11 mouse cellular contexts compared by ENCODE assay signal in the genomic region with DNA sequence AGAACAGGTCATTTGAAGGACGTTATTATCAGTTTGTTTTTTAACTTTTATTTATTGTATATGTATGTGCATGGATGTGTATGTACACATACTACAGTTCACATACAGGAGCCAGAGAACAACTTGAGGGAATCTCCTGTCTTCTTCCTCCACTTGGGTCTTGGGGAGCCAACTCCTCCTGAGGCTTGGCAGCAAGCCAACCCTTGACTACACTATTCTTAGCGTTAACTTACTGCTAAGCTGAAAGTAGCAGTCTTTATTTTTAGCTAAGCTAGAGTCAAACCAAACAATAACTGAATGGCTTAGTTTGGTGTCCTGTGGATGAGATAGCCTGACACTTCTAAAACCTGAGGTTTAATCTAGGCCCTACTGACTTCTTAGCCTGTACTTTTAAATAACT.
DNase-seq lines count a peak whose midpoint lies in the region; ATAC-seq and TF ChIP-seq lines count a peak whose summit lies in the region.
"Had no signal": no experiment of that assay in that cellular context is flagged by ENCODE, and none has a peak within 500 bp of the region (broad histone marks: within the 10 kb centered on the region; RNA-seq: fewer than 3 reads in every experiment).

No protein-coding gene starts in this region.

- no peak for ATAC-seq in kidney, postnatal 0 days (replicated peaks; ENCODE audit: low FRiP score, low read depth)
- ATAC-seq in kidney, embryonic 15.5 days (replicated peaks; ENCODE audit: low FRiP score), result no peak
- 0 out of 2 replicates have a peak, but pooled peaks have one; percentile 15 for ATAC-seq in common myeloid progenitor, adult 5-6 weeks (replicated peaks; ENCODE audit: low read depth, poor library complexity, severe bottlenecking)
- ATAC-seq: midbrain, embryonic 15.5 days had no signal

- H3K9me3 ChIP-seq in kidney, postnatal 0 days (replicated peaks; ENCODE audit: low read length), result no peaks in the 10 kb centered on the region
- no peaks in the 10 kb centered on the region for H3K9me3 ChIP-seq in kidney, embryonic 15.5 days (replicated peaks)
- H3K9me3 ChIP-seq: forebrain, embryonic 12.5 days; limb, embryonic 12.5 days; midbrain, embryonic 15.5 days had no signal

- peak; percentile 15 for DNase-seq in adrenal gland, adult 2 months
- no peak for DNase-seq in adrenal gland, postnatal 4 days (ENCODE audit: low spot score in 2 of 2)
- peak; percentile 40 for DNase-seq in kidney, postnatal 0 days (ENCODE audit: low spot score)
- DNase-seq in left cerebral cortex, postnatal 14 days (ENCODE audit: low spot score in 2 of 2), result peak; percentile 37 to 62
- DNase-seq in spleen, postnatal 14 days (ENCODE audit: low spot score in 2 of 2), result no peak
- no peak for DNase-seq in natural killer cell, adult 2 months (ENCODE audit: low spot score in 2 of 2)

- no peaks in the 10 kb centered on the region for H3K4me1 ChIP-seq in kidney, postnatal 0 days (replicated peaks; ENCODE audit: insufficient read depth, low read length)
- H3K4me1 ChIP-seq in kidney, embryonic 15.5 days, result no peaks in the 10 kb centered on the region
- H3K4me1 ChIP-seq: forebrain, embryonic 12.5 days; midbrain, embryonic 15.5 days had no signal

- H3K27me3 ChIP-seq in kidney, postnatal 0 days (ENCODE audit: insufficient read depth, low read length), result no peaks in the 10 kb centered on the region
- H3K27me3 ChIP-seq in kidney, embryonic 15.5 days, result no peaks in the 10 kb centered on the region
- H3K27me3 ChIP-seq: forebrain, embryonic 12.5 days; limb, embryonic 12.5 days; midbrain, embryonic 15.5 days had no signal

- no peak for TF ChIP-seq CTCF in kidney, postnatal 0 days (IDR thresholded peaks at IDR 0.05; ENCODE audit: low read depth)

- no peak overlapping the region for H3K9ac ChIP-seq in kidney, postnatal 0 days (ENCODE audit: low read depth, low read length)
- no peak overlapping the region for H3K9ac ChIP-seq in kidney, embryonic 15.5 days
- H3K9ac ChIP-seq: forebrain, embryonic 12.5 days; limb, embryonic 12.5 days; midbrain, embryonic 15.5 days had no signal

- no peak overlapping the region for H3K4me2 ChIP-seq in kidney, postnatal 0 days (ENCODE audit: low read length)
- H3K4me2 ChIP-seq in kidney, embryonic 15.5 days, result no peak overlapping the region
- H3K4me2 ChIP-seq: forebrain, embryonic 12.5 days; limb, embryonic 12.5 days; midbrain, embryonic 15.5 days had no signal

- no peak overlapping the region for H3K27ac ChIP-seq in kidney, postnatal 0 days
- no peak overlapping the region for H3K27ac ChIP-seq in kidney, embryonic 15.5 days
- H3K27ac ChIP-seq: forebrain, embryonic 12.5 days; limb, embryonic 12.5 days; midbrain, embryonic 15.5 days had no signal

- no peak overlapping the region for H3K4me3 ChIP-seq in kidney, postnatal 0 days (replicated peaks; ENCODE audit: low read depth, low read length)
- H3K4me3 ChIP-seq in kidney, embryonic 15.5 days (replicated peaks), result no peak overlapping the region
- H3K4me3 ChIP-seq: forebrain, embryonic 12.5 days; limb, embryonic 12.5 days; midbrain, embryonic 15.5 days had no signal

- no peaks in the 10 kb centered on the region for H3K36me3 ChIP-seq in kidney, postnatal 0 days (ENCODE audit: insufficient read depth, low read length)
- no peaks in the 10 kb centered on the region for H3K36me3 ChIP-seq in kidney, embryonic 15.5 days
- H3K36me3 ChIP-seq: forebrain, embryonic 12.5 days; midbrain, embryonic 15.5 days had no signal

- 49% methylated on average over 2 of the region's 2 CpGs for WGBS in kidney, postnatal 0 days
- 64% methylated on average over 2 of the region's 2 CpGs for WGBS in kidney, embryonic 15.5 days

- intact Hi-C loops in left cerebral cortex, postnatal 14 days (cut with DNase I), result no loop called here

Comparison
In these comparisons a context has a peak if more than half of its experiments do, and no peak if none do; other contexts are left out.
1. DNase-seq: peak in adrenal gland, adult 2 months (single experiment), kidney, postnatal 0 days (single experiment) and left cerebral cortex, postnatal 14 days (2 of 2); none in adrenal gland, postnatal 4 days (0 of 2), spleen, postnatal 14 days (0 of 2) and natural killer cell, adult 2 months (0 of 2).